Mouse (Mus musculus) erythroblast, embryonic 14.5 days (primary cell): Measurements from ENCODE around the gene Apobec1.

Source experiments
- GATA1 ChIP-seq: IDR thresholded peaks from 2 replicates; pipeline ENCODE4 v1.6.1; 2012; ENCODE audit warnings: low read length, inconsistent platforms, mixed read lengths
- TAL1 ChIP-seq: IDR thresholded peaks from 3 replicates; pipeline ENCODE4 v1.6.1; 2012; ENCODE audit warnings: low read length, inconsistent platforms, mixed read lengths

- TF ChIP-seq TAL1 (no peak), GATA1 (no peak)
Observed at GRCm38 (mm10) chr6:122624480-122624879, 22.2 kb upstream of the Apobec1 start.
